Mouse (Mus musculus): ENCODE data around the gene Dusp13. TPM values are rescaled to one million over a fixed set of nuclear protein-coding genes. Genes with fewer than 3 reads are reported as not detected.

Gene Dusp13
- polyA plus RNA-seq (2014; fragmentation: Nextera tagmentation; extraction: Ambion mirVana), result 1.4 and 2.2 TPM in 2 replicates

DNA sequence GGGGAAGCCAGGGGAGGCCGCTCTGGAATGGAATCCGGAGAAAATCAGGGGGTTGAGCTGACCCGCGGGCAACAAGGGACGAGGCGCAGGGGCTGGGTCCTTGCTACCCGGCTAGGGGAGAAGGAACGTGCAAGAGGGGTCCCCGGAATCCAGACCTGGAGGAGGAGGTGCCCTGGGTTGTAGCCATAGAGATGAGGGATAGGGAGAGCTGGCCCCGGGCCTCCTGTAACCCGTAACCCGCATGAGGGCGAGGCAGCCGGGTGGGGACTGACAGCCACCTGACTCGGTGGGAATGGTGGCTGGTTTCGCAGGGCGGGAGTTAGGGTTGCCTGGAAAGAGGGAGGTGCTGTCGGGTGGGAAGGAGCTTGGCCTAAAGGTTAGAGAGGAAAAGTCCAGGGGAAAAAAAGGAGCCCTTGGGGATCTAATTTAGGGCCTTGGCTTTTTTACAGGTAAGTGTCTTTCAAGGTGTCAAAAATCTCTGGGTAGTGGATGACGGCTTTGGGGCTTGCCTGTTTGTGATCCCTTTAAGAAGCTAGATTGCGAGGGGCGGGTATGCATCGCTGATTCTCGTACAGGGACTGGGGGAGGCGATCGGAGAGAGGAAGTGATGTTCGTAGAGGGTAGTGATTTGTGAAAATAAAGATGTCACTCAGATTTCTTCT is at the start of gene Dusp13:
Gene Dusp13 (minus strand): TSS at position 301 of the 662 bp plus-strand sequence.
- peak within 1 kb of the TSS; percentile 69 for H3K4me2 ChIP-seq (ENCODE audit: low read depth, low read length)
- H3K27ac ChIP-seq (replicated peaks; ENCODE audit: low read depth, low read length), result peak within 1 kb of the TSS; percentile 78
- H3K4me1 ChIP-seq (ENCODE audit: control insufficient read depth, insufficient read depth, low read length), result peaks cover 8% of the 10 kb centered on the region; the same call in 1 of the 2 replicates
- peak; percentile 76 for ATAC-seq (ENCODE audit: low read depth)
- peak within 1 kb of the TSS; percentile 99 for H3K4me3 ChIP-seq (ENCODE audit: low read depth, low read length)
- H3K36me3 ChIP-seq (ENCODE audit: control insufficient read depth, insufficient read depth, low read length), result no peaks in the 10 kb centered on the region
- no peaks in the 10 kb centered on the region for H3K27me3 ChIP-seq (replicated peaks; ENCODE audit: control insufficient read depth, insufficient read depth, low read length)
- H3K9ac ChIP-seq (ENCODE audit: low read depth, low read length), result peak within 1 kb of the TSS; percentile 85
- H3K9me3 ChIP-seq (ENCODE audit: control insufficient read depth, low read length), result no peaks in the 10 kb centered on the region
- DNase-seq (ENCODE audit: low spot score), result peak; percentile 72
- under 1% methylated on average over 26 of the region's 26 CpGs for WGBS

DNA sequence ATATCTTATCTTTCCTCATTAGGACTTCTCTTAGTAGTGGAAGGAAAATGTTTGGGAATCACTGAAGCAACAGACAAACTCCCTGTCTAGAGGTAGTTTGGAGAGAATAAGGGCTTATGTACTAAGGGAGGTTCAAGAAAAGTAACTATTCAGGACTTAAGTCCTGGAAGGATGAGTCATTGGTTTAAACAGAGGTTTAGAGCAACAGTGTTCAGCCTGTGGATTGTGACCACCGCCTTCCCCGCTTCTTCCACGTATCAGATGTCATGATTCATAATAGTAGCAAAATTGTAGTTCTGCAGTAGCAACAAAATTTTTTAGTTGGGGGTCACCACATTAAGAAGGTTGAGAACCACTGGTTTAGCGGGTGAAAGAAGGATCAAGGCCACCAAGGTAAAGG is 49.7 kb upstream of the Dusp13 start:
- Histone ChIP-seq H3K4me1 (ENCODE audit: control insufficient read depth, insufficient read depth, low read length) (no peaks in the 10 kb centered on the region), H3K4me2 (ENCODE audit: low read depth, low read length) (no peak overlapping the region), H3K27me3 (replicated peaks; ENCODE audit: control insufficient read depth, insufficient read depth, low read length) (no peaks in the 10 kb centered on the region), H3K4me3 (ENCODE audit: low read depth, low read length) (no peak overlapping the region), H3K27ac (replicated peaks; ENCODE audit: low read depth, low read length) (no peak overlapping the region), H3K36me3 (ENCODE audit: control insufficient read depth, insufficient read depth, low read length) (0 out of 2 replicates have a peak, but pooled peaks cover 5% of the 10 kb centered on the region), H3K9me3 (ENCODE audit: control insufficient read depth, low read length) (no peaks in the 10 kb centered on the region), H3K9ac (ENCODE audit: low read depth, low read length) (no peak overlapping the region)
- ATAC-seq (ENCODE audit: low read depth) (no peak), DNase-seq (ENCODE audit: low spot score) (no peak)
- WGBS, result 91% methylated on average over 4 of the region's 4 CpGs

DNA sequence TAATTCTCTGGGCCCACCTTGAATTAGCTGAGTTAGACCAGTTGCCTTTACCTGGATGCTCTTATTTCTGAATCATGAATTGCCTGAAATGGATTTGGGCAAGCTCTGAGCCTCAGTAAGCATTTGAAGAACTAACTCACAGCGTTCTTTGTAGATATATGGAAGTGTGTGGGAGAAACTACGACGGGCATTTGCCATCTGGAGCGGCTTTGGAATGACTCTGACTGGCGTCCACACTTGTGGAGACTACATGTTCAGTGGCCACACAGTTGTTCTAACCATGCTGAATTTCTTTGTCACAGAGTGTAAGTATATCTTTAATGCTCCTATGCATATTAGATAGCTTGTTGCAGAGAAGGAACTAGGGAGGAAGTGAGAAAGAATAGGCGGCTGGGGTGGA is 41.3 kb upstream of the Dusp13 start:
- no peaks in the 10 kb centered on the region for H3K27me3 ChIP-seq (replicated peaks; ENCODE audit: control insufficient read depth, insufficient read depth, low read length)
- H3K4me3 ChIP-seq (ENCODE audit: low read depth, low read length), result no peak overlapping the region
- DNase-seq (ENCODE audit: low spot score) (no peak), ATAC-seq (ENCODE audit: low read depth) (no peak)
- peaks cover 21% of the 10 kb centered on the region for H3K36me3 ChIP-seq (ENCODE audit: control insufficient read depth, insufficient read depth, low read length)
- no peak overlapping the region for H3K9ac ChIP-seq (ENCODE audit: low read depth, low read length)
- H3K4me2 ChIP-seq (ENCODE audit: low read depth, low read length), result no peak overlapping the region
- no peaks in the 10 kb centered on the region for H3K9me3 ChIP-seq (ENCODE audit: control insufficient read depth, low read length)
- H3K27ac ChIP-seq (replicated peaks; ENCODE audit: low read depth, low read length), result no peak overlapping the region
- 95% methylated on average over 6 of the region's 6 CpGs for WGBS
- H3K4me1 ChIP-seq (ENCODE audit: control insufficient read depth, insufficient read depth, low read length), result peaks cover 3% of the 10 kb centered on the region

DNA sequence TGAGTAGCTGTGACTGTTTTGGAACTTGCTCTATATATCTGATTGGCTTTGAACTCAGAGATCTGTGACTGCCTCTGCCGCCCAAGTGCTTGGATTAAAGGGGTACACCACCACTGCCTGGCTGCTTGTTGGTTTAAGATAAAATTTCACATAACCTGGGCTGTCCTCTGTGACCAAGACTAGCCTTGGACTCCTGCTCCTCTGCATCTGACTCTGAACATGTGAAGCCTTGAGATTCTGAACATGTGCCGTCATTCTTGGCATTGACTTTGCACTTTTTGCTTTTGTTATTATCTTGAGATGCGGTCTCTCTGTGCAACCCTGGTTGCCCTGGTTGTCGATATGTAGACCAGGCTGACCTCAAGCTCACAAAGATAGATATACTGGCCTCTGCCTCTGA is 40.7 kb upstream of the Dusp13 start:
- H3K36me3 ChIP-seq (ENCODE audit: control insufficient read depth, insufficient read depth, low read length), result peaks cover 22% of the 10 kb centered on the region
- H3K4me2 ChIP-seq (ENCODE audit: low read depth, low read length), result no peak overlapping the region
- H3K27me3 ChIP-seq (replicated peaks; ENCODE audit: control insufficient read depth, insufficient read depth, low read length), result no peaks in the 10 kb centered on the region
- no peak for DNase-seq (ENCODE audit: low spot score)
- H3K9ac ChIP-seq (ENCODE audit: low read depth, low read length), result no peak overlapping the region
- no peak overlapping the region for H3K27ac ChIP-seq (replicated peaks; ENCODE audit: low read depth, low read length)
- WGBS, result 92% methylated on average over 4 of the region's 4 CpGs
- H3K4me3 ChIP-seq (ENCODE audit: low read depth, low read length), result no peak overlapping the region
- ATAC-seq (ENCODE audit: low read depth), result no peak
- no peaks in the 10 kb centered on the region for H3K9me3 ChIP-seq (ENCODE audit: control insufficient read depth, low read length)
- peaks cover 3% of the 10 kb centered on the region for H3K4me1 ChIP-seq (ENCODE audit: control insufficient read depth, insufficient read depth, low read length)

DNA sequence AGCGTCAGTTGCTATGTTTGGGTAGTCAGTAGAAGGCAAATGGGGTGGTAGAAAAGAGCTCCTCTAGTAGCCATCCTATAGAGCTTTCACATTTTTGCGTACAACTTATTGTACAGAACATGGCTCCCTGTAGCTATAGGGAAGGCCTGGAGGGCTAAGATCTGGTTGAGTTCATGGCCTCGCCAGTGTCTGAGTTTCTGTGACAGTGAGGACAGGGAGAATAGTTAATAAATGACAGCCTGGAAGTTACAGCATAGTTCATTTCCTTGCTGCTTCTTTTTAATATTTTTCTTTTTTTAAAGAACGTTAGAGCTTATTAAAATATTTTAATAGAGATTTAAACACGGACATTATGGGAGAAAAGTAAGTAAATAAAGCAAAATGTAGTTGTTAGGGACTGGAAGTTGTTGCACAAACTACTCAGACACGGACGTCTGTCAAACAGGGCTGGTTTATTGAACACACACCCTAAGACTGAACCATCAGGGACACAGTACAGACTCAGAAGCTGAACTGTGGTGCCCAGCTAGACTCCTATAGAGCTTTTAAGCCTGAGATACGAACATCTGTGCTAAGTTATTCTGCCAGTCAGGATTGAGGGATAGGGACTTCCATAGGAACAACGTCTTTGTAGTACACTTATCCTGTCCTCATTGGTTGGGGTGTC is 39.7 kb upstream of the Dusp13 start:
- H3K36me3 ChIP-seq (ENCODE audit: control insufficient read depth, insufficient read depth, low read length), result peaks cover 26% of the 10 kb centered on the region
- ATAC-seq (ENCODE audit: low read depth), result no peak

DNA sequence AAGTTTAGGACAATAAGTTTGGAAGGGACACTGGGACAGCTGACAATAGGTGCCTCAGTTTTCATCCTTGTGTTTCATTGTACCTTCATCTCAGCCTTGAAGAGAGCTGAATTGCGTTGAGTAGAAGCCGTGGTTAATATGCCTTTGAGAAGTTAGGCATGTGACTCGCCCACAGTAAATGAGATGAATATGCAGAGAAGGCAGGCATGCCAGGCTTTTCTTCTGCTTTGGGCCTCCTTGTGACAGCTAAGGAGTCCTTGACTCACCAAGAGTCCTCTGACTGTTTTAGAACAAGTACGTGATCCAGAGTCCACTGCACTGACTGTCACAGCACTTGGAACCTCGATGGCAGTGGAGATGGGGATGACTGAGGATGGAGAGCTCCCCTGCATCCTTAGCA is 37.1 kb upstream of the Dusp13 start:
- ATAC-seq (ENCODE audit: low read depth), result no peak

More for the DNA sequence above, 39.7 kb upstream of the Dusp13 start:
- Histone ChIP-seq H3K27ac (replicated peaks; ENCODE audit: low read depth, low read length) (no peak overlapping the region), H3K4me3 (ENCODE audit: low read depth, low read length) (no peak overlapping the region), H3K4me2 (ENCODE audit: low read depth, low read length) (no peak overlapping the region), H3K9me3 (ENCODE audit: control insufficient read depth, low read length) (no peaks in the 10 kb centered on the region), H3K9ac (ENCODE audit: low read depth, low read length) (no peak overlapping the region), H3K4me1 (ENCODE audit: control insufficient read depth, insufficient read depth, low read length) (peaks cover 3% of the 10 kb centered on the region), H3K27me3 (replicated peaks; ENCODE audit: control insufficient read depth, insufficient read depth, low read length) (no peaks in the 10 kb centered on the region)
- no peak for DNase-seq (ENCODE audit: low spot score)
- WGBS, result 86% methylated on average over 9 of the region's 9 CpGs

DNA sequence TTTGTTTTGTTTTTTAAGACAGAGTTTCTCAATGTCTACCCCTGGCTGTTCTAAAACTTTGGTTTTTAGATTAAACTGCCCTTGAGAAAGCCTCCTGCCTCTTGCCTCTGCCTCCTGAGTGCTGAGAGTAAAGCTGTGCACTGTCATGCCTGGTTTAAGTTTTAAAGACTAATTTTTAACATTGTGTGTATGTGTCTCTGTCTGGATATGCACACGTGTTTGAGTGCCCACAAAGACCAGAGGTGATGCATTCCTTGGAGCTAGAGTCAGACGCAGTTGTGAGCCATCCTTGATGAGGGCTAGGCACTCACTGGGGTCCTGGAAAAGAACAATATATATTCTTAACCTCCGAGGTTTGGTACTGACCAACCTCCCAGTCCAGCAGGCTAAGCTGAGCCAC is 36.4 kb upstream of the Dusp13 start:
- ATAC-seq (ENCODE audit: low read depth), result no peak
- Histone ChIP-seq H3K4me1 (ENCODE audit: control insufficient read depth, insufficient read depth, low read length) (no peaks in the 10 kb centered on the region), H3K4me2 (ENCODE audit: low read depth, low read length) (no peak overlapping the region), H3K27me3 (replicated peaks; ENCODE audit: control insufficient read depth, insufficient read depth, low read length) (no peaks in the 10 kb centered on the region), H3K4me3 (ENCODE audit: low read depth, low read length) (no peak overlapping the region), H3K36me3 (ENCODE audit: control insufficient read depth, insufficient read depth, low read length) (peaks cover 32% of the 10 kb centered on the region), H3K9me3 (ENCODE audit: control insufficient read depth, low read length) (no peaks in the 10 kb centered on the region), H3K27ac (replicated peaks; ENCODE audit: low read depth, low read length) (no peak overlapping the region), H3K9ac (ENCODE audit: low read depth, low read length) (no peak overlapping the region)
- DNase-seq (ENCODE audit: low spot score), result no peak
- 87% methylated on average over 3 of the region's 3 CpGs for WGBS

More for the DNA sequence above, 37.1 kb upstream of the Dusp13 start:
- H3K36me3 ChIP-seq (ENCODE audit: control insufficient read depth, insufficient read depth, low read length), result peaks cover 32% of the 10 kb centered on the region
- no peak overlapping the region for H3K4me3 ChIP-seq (ENCODE audit: low read depth, low read length)
- H3K4me1 ChIP-seq (ENCODE audit: control insufficient read depth, insufficient read depth, low read length), result no peaks in the 10 kb centered on the region
- H3K27me3 ChIP-seq (replicated peaks; ENCODE audit: control insufficient read depth, insufficient read depth, low read length), result no peaks in the 10 kb centered on the region
- H3K27ac ChIP-seq (replicated peaks; ENCODE audit: low read depth, low read length), result no peak overlapping the region
- H3K9me3 ChIP-seq (ENCODE audit: control insufficient read depth, low read length), result no peaks in the 10 kb centered on the region
- H3K9ac ChIP-seq (ENCODE audit: low read depth, low read length), result no peak overlapping the region
- no peak overlapping the region for H3K4me2 ChIP-seq (ENCODE audit: low read depth, low read length)
- DNase-seq (ENCODE audit: low spot score), result no peak
- 92% methylated on average over 5 of the region's 5 CpGs for WGBS

DNA sequence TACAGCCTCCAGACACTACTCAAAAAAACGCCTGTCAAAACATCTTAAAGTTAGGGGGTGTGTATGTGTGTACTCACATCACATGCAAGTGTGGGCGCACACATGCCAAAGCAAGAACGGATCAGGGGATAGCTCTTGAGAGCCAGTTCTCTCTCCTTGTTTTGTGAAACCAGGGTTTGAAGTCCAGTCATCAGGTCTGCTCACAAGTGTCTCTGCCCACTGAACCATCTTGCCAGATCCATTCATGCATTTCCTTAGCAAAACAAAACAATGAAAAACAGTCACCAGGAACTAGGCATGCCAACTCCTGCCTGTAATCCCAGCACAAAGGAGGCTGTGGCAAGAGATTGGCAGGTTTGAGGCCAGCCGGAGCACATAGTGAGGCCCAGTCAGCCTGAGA is 35.5 kb upstream of the Dusp13 start:
- no peak overlapping the region for H3K27ac ChIP-seq (replicated peaks; ENCODE audit: low read depth, low read length)
- H3K36me3 ChIP-seq (ENCODE audit: control insufficient read depth, insufficient read depth, low read length), result peaks cover 32% of the 10 kb centered on the region
- no peak overlapping the region for H3K4me3 ChIP-seq (ENCODE audit: low read depth, low read length)
- ATAC-seq (ENCODE audit: low read depth) (no peak), DNase-seq (ENCODE audit: low spot score) (no peak)
- no peaks in the 10 kb centered on the region for H3K4me1 ChIP-seq (ENCODE audit: control insufficient read depth, insufficient read depth, low read length)
- WGBS, result 84% methylated on average over 4 of the region's 4 CpGs
- H3K4me2 ChIP-seq (ENCODE audit: low read depth, low read length), result no peak overlapping the region
- H3K9me3 ChIP-seq (ENCODE audit: control insufficient read depth, low read length), result no peaks in the 10 kb centered on the region
- no peaks in the 10 kb centered on the region for H3K27me3 ChIP-seq (replicated peaks; ENCODE audit: control insufficient read depth, insufficient read depth, low read length)
- no peak overlapping the region for H3K9ac ChIP-seq (ENCODE audit: low read depth, low read length)
